Mouse (Mus musculus) liver, postnatal 0 days (tissue): ENCODE data around the gene Strbp.

Experiments used
- CTCF ChIP-seq: sonication (generic); IDR thresholded peaks from 2 replicates; pipeline ENCODE4 v1.5.1; 2016; ENCODE audit warnings: antibody characterized with exemption, low read depth
- EP300 ChIP-seq: IDR thresholded peaks from 2 replicates; pipeline ENCODE4 v1.6.1; 2016; ENCODE audit warnings: antibody characterized with exemption, low read depth, mild to moderate bottlenecking

GRCm38 (mm10) chr2:37713100-37713499 is 9.4 kb upstream of the Strbp start:
- TF ChIP-seq CTCF (no peak), EP300 (no peak)
